Mouse (Mus musculus) granulocyte monocyte progenitor cell, adult 5-6 weeks (primary cell): Measurements from ENCODE around the gene Tnni3. TPM values are rescaled to one million over a fixed set of nuclear protein-coding genes. Genes with fewer than 3 reads are reported as not detected.

Source experiments
- total RNA-seq, 2 experiments: library from RNA; stranded (forward) in 1 of 2; stranded (reverse) in 1 of 2; fragments of 200-712, 200-1000 nt in 1 of 2; fragments of >200 nt in 1 of 2; fragmentation: Nextera tagmentation in 1 of 2; gene quantifications; 2 replicates each; pipeline ENCODE4 v1.2.3; 2014 to 2017

The Tnni3 gene
- total RNA-seq, 2 experiments from 2014 or later = 2.7 TPM; not detected in 1

Other genes starting within 250 kb of the Tnni3 start
- not detected in 2 replicates for gene Ncr1, start 186.5 kb downstream of the Tnni3 start, total RNA-seq (2014; fragmentation: Nextera tagmentation)
- gene Ncr1, start 186.5 kb downstream of the Tnni3 start, total RNA-seq (2017) = 0.52 TPM in 1 of 2 replicates, not detected in the other
- not detected in 2 replicates for gene Gp6, start 126.5 kb downstream of the Tnni3 start, total RNA-seq (2014; fragmentation: Nextera tagmentation)
- gene Gp6, start 126.5 kb downstream of the Tnni3 start, total RNA-seq (2017) = not detected in 2 replicates
- gene Rdh13, start 78.6 kb downstream of the Tnni3 start, total RNA-seq (2014; fragmentation: Nextera tagmentation) = 9.1 and 12.1 TPM in 2 replicates
- 11.9 and 21.9 TPM in 2 replicates for gene Rdh13, start 78.6 kb downstream of the Tnni3 start, total RNA-seq (2017)
- 5.0 and 7.7 TPM in 2 replicates for gene Eps8l1, start 63.6 kb downstream of the Tnni3 start, total RNA-seq (2014; fragmentation: Nextera tagmentation)
- 1.6 and 7.1 TPM in 2 replicates for gene Eps8l1, start 63.6 kb downstream of the Tnni3 start, total RNA-seq (2017)
- gene Ppp1r12c, start 22.5 kb downstream of the Tnni3 start, total RNA-seq (2014; fragmentation: Nextera tagmentation) = 92.2 and 131 TPM in 2 replicates
- gene Ppp1r12c, start 22.5 kb downstream of the Tnni3 start, total RNA-seq (2017) = 99.6 and 109 TPM in 2 replicates
- 7.3 and 16.1 TPM in 2 replicates for gene Tnnt1, start 7.8 kb downstream of the Tnni3 start, total RNA-seq (2014; fragmentation: Nextera tagmentation)
- gene Tnnt1, start 7.8 kb downstream of the Tnni3 start, total RNA-seq (2017) = 14.1 and 22.3 TPM in 2 replicates
- gene Dnaaf3, start 8.2 kb upstream of the Tnni3 start, total RNA-seq (2014; fragmentation: Nextera tagmentation) = 0.81 and 2.5 TPM in 2 replicates
- 0.43 and 0.88 TPM in 2 replicates for gene Dnaaf3, start 8.2 kb upstream of the Tnni3 start, total RNA-seq (2017)
- gene Syt5, start 23.3 kb upstream of the Tnni3 start, total RNA-seq (2014; fragmentation: Nextera tagmentation) = not detected in 2 replicates
- not detected in 2 replicates for gene Syt5, start 23.3 kb upstream of the Tnni3 start, total RNA-seq (2017)
- gene Ptprh, start 79.8 kb upstream of the Tnni3 start, total RNA-seq (2014; fragmentation: Nextera tagmentation) = not detected in 2 replicates
- gene Ptprh, start 79.8 kb upstream of the Tnni3 start, total RNA-seq (2017) = not detected in 2 replicates
- gene Tmem86b, start 107.2 kb upstream of the Tnni3 start, total RNA-seq (2014; fragmentation: Nextera tagmentation) = 24.5 and 28.0 TPM in 2 replicates
- gene Tmem86b, start 107.2 kb upstream of the Tnni3 start, total RNA-seq (2017) = 17.5 and 26.2 TPM in 2 replicates
- 134 and 148 TPM in 2 replicates for gene Ppp6r1, start 134.8 kb upstream of the Tnni3 start, total RNA-seq (2014; fragmentation: Nextera tagmentation)
- gene Ppp6r1, start 134.8 kb upstream of the Tnni3 start, total RNA-seq (2017) = 142 and 146 TPM in 2 replicates
- 29.3 and 30.7 TPM in 2 replicates for gene Hspbp1, start 160.8 kb upstream of the Tnni3 start, total RNA-seq (2014; fragmentation: Nextera tagmentation)
- gene Hspbp1, start 160.8 kb upstream of the Tnni3 start, total RNA-seq (2017) = 21.9 and 23.7 TPM in 2 replicates
- gene Brsk1, start 166.4 kb upstream of the Tnni3 start, total RNA-seq (2014; fragmentation: Nextera tagmentation) = not detected in 2 replicates
- not detected in 2 replicates for gene Brsk1, start 166.4 kb upstream of the Tnni3 start, total RNA-seq (2017)
- gene Tmem150b, start 201.0 kb upstream of the Tnni3 start, total RNA-seq (2014; fragmentation: Nextera tagmentation) = 32.7 and 33.4 TPM in 2 replicates
- gene Tmem150b, start 201.0 kb upstream of the Tnni3 start, total RNA-seq (2017) = 13.5 and 18.5 TPM in 2 replicates
- gene Kmt5c, start 215.9 kb upstream of the Tnni3 start, total RNA-seq (2014; fragmentation: Nextera tagmentation) = 62.7 and 107 TPM in 2 replicates
- gene Kmt5c, start 215.9 kb upstream of the Tnni3 start, total RNA-seq (2017) = 58.5 and 74.7 TPM in 2 replicates
- 50.3 and 69.2 TPM in 2 replicates for gene Cox6b2, start 228.9 kb upstream of the Tnni3 start, total RNA-seq (2014; fragmentation: Nextera tagmentation)
- 28.9 and 30.7 TPM in 2 replicates for gene Cox6b2, start 228.9 kb upstream of the Tnni3 start, total RNA-seq (2017)
- gene Fam71e2, start 247.1 kb upstream of the Tnni3 start, total RNA-seq (2014; fragmentation: Nextera tagmentation) = not detected in 2 replicates
- not detected in 2 replicates for gene Fam71e2, start 247.1 kb upstream of the Tnni3 start, total RNA-seq (2017)